Mouse (Mus musculus) embryonic facial prominence, embryonic 15.5 days (tissue): ENCODE results near the gene Mpnd. TPM values are rescaled to one million over a fixed set of nuclear protein-coding genes. Genes with fewer than 3 reads are reported as not detected.

Experiments
- ATAC-seq: fragments of 200-750 bp; cut with Nextera tagmentation; 2 replicates; pipeline ENCODE4 v1.8.0; 2017; ENCODE audit warnings: low read depth, moderate TSS enrichment; ENCODE audit not compliant: insufficient number of reproducible peaks, low FRiP score, low TSS enrichment
- H3K27ac ChIP-seq: fragments of 300-500 bp; sonication (generic); replicated peaks from 2 replicates; pipeline ENCODE4 v1.5.1; 2015; ENCODE audit warnings: mild to moderate bottlenecking, inconsistent platforms
- H3K27me3 ChIP-seq: fragments of 300-500 bp; sonication (generic); 2 replicates; pipeline ENCODE4 v1.6.1; 2015; ENCODE audit warnings: inconsistent platforms
- H3K36me3 ChIP-seq: fragments of 300-500 bp; sonication (generic); 2 replicates; pipeline ENCODE4 v1.6.1; 2015; ENCODE audit warnings: mild to moderate bottlenecking, inconsistent platforms
- H3K4me1 ChIP-seq: fragments of 300-500 bp; sonication (generic); 2 replicates; pipeline ENCODE4 v1.6.1; 2015; ENCODE audit warnings: inconsistent platforms
- H3K4me2 ChIP-seq: fragments of 300-500 bp; sonication (generic); replicated peaks from 2 replicates; pipeline ENCODE4 v1.6.1; 2015; ENCODE audit warnings: mild to moderate bottlenecking, inconsistent platforms
- H3K4me3 ChIP-seq: fragments of 300-500 bp; sonication (generic); replicated peaks from 2 replicates; pipeline ENCODE4 v1.5.1; 2015; ENCODE audit warnings: mild to moderate bottlenecking, inconsistent platforms
- H3K9ac ChIP-seq: fragments of 300-500 bp; sonication (generic); 2 replicates; pipeline ENCODE4 v1.6.1; 2015; ENCODE audit warnings: inconsistent platforms
- H3K9me3 ChIP-seq: fragments of 300-500 bp; sonication (generic); replicated peaks from 2 replicates; pipeline ENCODE4 v1.6.1; 2016; ENCODE audit warnings: inconsistent platforms
- WGBS: fragments of 180-500 bp; shearing (Covaris S2); methylation state at CpG from one replicate; pipeline ENCODE4 v1.1.7; 2015; 5-methylcytosine and 5-hydroxymethylcytosine counted together
- polyA plus RNA-seq: library from polyadenylated mRNA; unstranded; fragments of >200 nt; fragmentation: Nextera tagmentation; extraction: Ambion mirVana; gene quantifications from 2 replicates; pipeline ENCODE4 v1.2.1, GENCODE M21; 2015

Mpnd gene
- polyA plus RNA-seq, 1 experiment from 2014 or later, result 97.2 TPM

DNA sequence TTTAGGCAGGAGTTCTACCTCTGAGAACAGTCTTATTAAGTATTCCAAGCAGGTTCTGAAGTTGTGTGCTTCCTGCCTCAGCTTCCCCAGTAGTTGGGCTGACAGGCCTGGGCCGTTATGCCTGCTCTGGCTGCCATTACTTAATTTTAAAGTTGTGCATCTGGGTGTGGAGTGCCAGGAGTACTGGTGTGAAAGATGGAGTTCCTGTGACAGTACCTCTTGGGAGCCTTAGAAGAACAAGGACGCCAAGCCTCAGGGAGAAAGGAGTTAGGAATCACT lies 4.4 kb downstream of the Mpnd start:
- Histone ChIP-seq H3K4me3 (peak overlapping the region; percentile 67), H3K27ac (0 out of 2 replicates have a peak overlapping the region, but pooled peaks have one; percentile 90), H3K27me3 (no peaks in the 10 kb centered on the region), H3K9me3 (no peaks in the 10 kb centered on the region), H3K9ac (peak overlapping the region; percentile 66), H3K4me1 (peaks cover 31% of the 10 kb centered on the region), H3K4me2 (peak overlapping the region; percentile 99), H3K36me3 (peaks cover 32% of the 10 kb centered on the region)
- ATAC-seq, result no peak
- 33% methylated on average over 2 of the region's 2 CpGs for WGBS

GRCm38 (mm10) chr17:56010255-56010654 lies 4.7 kb downstream of the Mpnd start:
- Histone ChIP-seq H3K4me3 (peak overlapping the region; percentile 67), H3K36me3 (peaks cover 36% of the 10 kb centered on the region), H3K4me2 (peak overlapping the region; percentile 99), H3K27me3 (no peaks in the 10 kb centered on the region), H3K9me3 (no peaks in the 10 kb centered on the region), H3K27ac (peak overlapping the region; percentile 90; the same call in 1 of the 2 replicates), H3K4me1 (peaks cover 31% of the 10 kb centered on the region), H3K9ac (peak overlapping the region; percentile 66)
- WGBS, result 67% methylated on average over 14 of the region's 14 CpGs
- ATAC-seq, result no peak

DNA sequence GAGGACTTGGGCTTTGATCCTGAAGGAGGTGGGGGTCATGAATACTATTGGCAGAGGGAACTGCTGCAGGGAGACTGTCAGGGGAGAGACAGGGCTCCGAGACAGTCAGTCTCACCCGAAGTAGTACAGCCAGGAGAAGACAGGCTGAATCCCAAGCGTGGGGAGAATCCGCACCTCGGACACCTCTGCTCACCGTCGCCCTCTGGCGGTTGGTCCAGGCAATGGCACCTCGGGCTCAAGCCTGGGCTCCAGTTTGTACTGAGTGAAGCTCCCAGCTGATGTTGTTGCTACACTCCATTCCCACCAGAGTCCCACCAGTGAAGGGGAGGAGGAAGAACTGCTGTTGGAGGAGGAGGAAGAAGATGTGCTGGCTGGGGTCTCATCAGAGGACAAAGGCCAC lies 5.2 kb downstream of the Mpnd start:
- 4% methylated on average over 9 of the region's 9 CpGs for WGBS
- H3K27me3 ChIP-seq, result no peaks in the 10 kb centered on the region
- H3K4me1 ChIP-seq, result peaks cover 31% of the 10 kb centered on the region
- H3K4me2 ChIP-seq, result peak overlapping the region; percentile 99
- no peaks in the 10 kb centered on the region for H3K9me3 ChIP-seq
- peak overlapping the region; percentile 67 for H3K4me3 ChIP-seq
- ATAC-seq, result no peak
- H3K27ac ChIP-seq, result no peak overlapping the region
- 0 out of 2 replicates have a peak overlapping the region, but pooled peaks have one; percentile 66 for H3K9ac ChIP-seq
- peaks cover 40% of the 10 kb centered on the region for H3K36me3 ChIP-seq

- peaks cover 47% of the 10 kb centered on the region for H3K36me3 ChIP-seq
- no peak for ATAC-seq
- no peak overlapping the region for H3K4me2 ChIP-seq
- WGBS, result 85% methylated on average over 7 of the region's 7 CpGs
- H3K9ac ChIP-seq, result no peak overlapping the region
- 0 out of 2 replicates have a peak overlapping the region, but pooled peaks have one; percentile 7 for H3K27ac ChIP-seq
- H3K4me1 ChIP-seq, result peaks cover 31% of the 10 kb centered on the region
- no peak overlapping the region for H3K4me3 ChIP-seq
- H3K9me3 ChIP-seq, result no peaks in the 10 kb centered on the region
- no peaks in the 10 kb centered on the region for H3K27me3 ChIP-seq
These were observed 5.9 kb downstream of the Mpnd start for GRCm38 (mm10) chr17:56011441-56011840.

GRCm38 (mm10) chr17:56015293-56015692 lies 9.8 kb downstream of the Mpnd start:
- Histone ChIP-seq H3K27ac (no peak overlapping the region), H3K27me3 (no peaks in the 10 kb centered on the region), H3K4me1 (peaks cover 11% of the 10 kb centered on the region), H3K9ac (no peak overlapping the region), H3K4me3 (no peak overlapping the region), H3K9me3 (no peaks in the 10 kb centered on the region), H3K4me2 (no peak overlapping the region), H3K36me3 (peaks cover 86% of the 10 kb centered on the region)
- ATAC-seq, result no peak
- 89% methylated on average over 9 of the region's 9 CpGs for WGBS

DNA sequence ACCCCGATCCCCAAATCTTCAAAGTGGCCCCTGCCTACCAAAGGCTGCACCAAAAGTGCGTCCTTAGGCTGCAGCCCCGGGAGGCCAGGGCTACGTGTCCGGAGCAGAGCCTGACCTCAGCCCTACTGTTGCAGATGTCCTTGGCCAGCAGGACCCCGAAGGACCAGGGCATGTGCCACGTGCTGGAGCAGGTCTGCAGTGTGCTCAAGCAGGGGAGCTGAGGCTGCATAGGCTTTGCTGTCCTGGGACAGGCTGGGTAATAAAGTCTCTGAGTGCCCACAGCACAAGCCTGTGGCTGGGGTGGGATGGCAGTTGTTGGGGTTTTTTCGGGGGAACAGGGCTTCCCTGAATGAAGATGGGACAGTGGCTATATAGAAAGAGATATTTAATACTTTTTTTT lies 10.9 kb downstream of the Mpnd start:
- Histone ChIP-seq H3K9ac (no peak overlapping the region), H3K27me3 (no peaks in the 10 kb centered on the region), H3K36me3 (peaks cover 85% of the 10 kb centered on the region), H3K4me1 (peaks cover 2% of the 10 kb centered on the region; the same call in 1 of the 2 replicates), H3K27ac (no peak overlapping the region; the same call in 1 of the 2 replicates), H3K4me3 (no peak overlapping the region), H3K4me2 (no peak overlapping the region), H3K9me3 (no peaks in the 10 kb centered on the region)
- no peak for ATAC-seq
- 80% methylated on average over 8 of the region's 8 CpGs for WGBS

DNA sequence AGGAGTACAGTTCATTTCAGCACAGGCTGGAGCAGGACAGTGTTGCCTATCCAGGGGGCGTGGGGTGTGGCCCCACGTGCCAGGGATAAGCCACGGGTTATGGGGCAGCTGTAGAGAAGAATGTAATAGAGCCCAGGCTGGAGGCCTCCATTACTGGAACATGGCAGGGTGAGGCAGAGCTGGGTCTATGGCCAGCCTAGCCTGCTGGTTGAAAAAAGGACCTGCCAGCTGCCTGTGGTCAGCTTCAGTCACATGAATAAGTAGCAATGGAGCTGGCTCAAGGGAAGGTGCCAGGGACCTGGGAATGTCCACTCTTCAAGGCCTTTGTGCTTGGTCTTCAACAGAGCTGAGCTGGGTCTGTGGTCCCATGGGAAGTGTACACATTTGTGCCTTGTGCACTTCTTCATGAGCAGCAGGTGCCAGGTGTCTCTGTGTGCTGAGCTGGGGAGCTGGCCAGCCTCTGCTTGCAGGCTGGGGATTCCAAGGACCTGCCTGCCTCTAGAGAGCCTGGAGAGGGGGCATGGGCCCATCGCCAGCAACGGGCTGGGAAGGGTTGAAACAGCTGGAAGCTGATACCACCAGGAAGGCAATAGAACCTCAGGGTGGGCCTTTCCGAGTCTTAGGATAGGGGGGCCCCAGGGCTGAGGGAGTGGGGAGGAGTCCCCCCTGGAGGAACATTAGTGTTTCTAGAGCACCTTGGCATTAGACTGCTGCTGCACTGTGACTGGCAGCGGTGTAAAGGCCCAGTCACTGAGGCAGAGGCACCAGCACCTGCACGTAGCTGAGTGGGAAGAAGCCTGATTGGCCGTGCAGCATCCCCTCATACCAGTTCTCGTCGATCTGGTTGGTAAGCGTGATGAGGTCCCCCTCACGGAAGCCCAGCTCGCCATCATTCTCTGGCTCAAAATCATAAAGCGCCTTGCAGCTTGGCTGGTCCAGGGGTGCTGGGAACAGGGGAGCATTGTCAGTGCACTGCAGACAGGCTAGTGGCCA lies 11.6 kb downstream of the Mpnd start:
- Histone ChIP-seq H3K4me3 (no peak overlapping the region), H3K4me1 (no peaks in the 10 kb centered on the region; the same call in 1 of the 2 replicates), H3K36me3 (peaks cover 78% of the 10 kb centered on the region), H3K27me3 (no peaks in the 10 kb centered on the region), H3K27ac (no peak overlapping the region; the same call in 1 of the 2 replicates), H3K4me2 (no peak overlapping the region), H3K9ac (no peak overlapping the region), H3K9me3 (no peaks in the 10 kb centered on the region)
- ATAC-seq, result no peak
- WGBS, result 70% methylated on average over 15 of the region's 15 CpGs

DNA sequence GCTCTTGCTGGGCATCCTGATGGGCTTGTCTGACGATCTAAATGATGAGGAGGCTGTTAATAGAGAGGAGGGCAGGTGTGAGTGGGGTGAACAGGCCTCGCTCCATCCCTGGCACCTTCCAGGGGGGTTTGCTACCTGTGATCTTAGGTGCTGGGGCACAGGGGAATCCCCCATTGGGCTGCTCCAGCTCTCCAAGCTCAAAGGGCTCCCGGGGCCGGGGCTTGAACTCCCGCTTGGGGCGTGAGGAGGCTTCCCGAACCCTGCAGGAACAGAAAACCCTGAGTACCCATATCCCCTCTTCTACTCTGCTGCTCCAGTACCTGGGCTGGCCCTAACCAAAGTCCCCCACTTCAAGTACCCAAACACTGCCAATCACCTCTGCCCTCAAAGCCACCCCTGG lies 12.3 kb downstream of the Mpnd start:
- H3K27ac ChIP-seq, result no peak overlapping the region
- peaks cover 78% of the 10 kb centered on the region for H3K36me3 ChIP-seq
- no peak overlapping the region for H3K4me3 ChIP-seq
- no peak for ATAC-seq
- peaks cover 5% of the 10 kb centered on the region for H3K4me1 ChIP-seq
- no peaks in the 10 kb centered on the region for H3K9me3 ChIP-seq
- WGBS, result 90% methylated on average over 7 of the region's 7 CpGs
- no peak overlapping the region for H3K9ac ChIP-seq
- H3K4me2 ChIP-seq, result no peak overlapping the region
- H3K27me3 ChIP-seq, result no peaks in the 10 kb centered on the region

GRCm38 (mm10) chr17:56018347-56019131 lies 13.0 kb downstream of the Mpnd start:
- 67% methylated on average over 20 of the region's 20 CpGs for WGBS
- peaks cover 72% of the 10 kb centered on the region for H3K36me3 ChIP-seq

DNA sequence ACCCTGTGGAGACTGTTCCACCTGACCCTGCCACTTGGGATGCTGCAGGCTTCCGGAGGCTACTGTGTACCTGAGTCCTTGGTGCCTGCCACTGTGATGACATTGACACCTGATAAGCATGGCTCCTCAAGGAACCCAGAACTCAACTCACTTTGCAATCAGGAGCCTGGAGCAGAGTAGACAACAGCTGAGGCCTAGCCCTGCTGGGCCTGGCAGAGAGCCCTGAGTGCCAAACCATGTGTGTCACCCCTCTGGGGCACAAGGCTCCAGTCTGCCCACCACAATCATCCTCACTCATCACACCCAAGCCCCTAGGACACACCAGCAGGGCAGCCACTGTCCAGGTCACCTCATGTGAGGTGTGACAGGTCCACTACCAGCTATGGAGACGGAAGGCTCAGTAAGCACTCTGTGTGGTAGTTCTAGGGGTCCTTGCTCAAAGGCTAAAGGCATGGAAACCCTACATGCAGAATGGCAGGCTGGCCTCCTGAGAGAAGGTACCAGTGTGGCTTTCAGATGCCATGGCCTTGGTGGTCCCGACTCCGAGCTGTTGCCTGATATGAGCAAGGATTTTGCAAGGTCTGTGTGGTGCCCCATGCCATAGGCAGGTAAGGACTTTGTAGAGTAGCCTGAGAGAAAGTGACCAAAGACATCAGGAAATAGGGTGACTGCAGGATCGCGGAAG lies 15.0 kb downstream of the Mpnd start:
- no peak overlapping the region for H3K9ac ChIP-seq
- no peak overlapping the region for H3K4me2 ChIP-seq
- no peaks in the 10 kb centered on the region for H3K9me3 ChIP-seq
- H3K27me3 ChIP-seq, result no peaks in the 10 kb centered on the region
- ATAC-seq, result no peak
- peaks cover 55% of the 10 kb centered on the region for H3K36me3 ChIP-seq
- no peak overlapping the region for H3K27ac ChIP-seq
- peaks cover 26% of the 10 kb centered on the region for H3K4me1 ChIP-seq
- H3K4me3 ChIP-seq, result no peak overlapping the region
- 85% methylated on average over 6 of the region's 6 CpGs for WGBS

More at GRCm38 (mm10) chr17:56018347-56019131, 13.0 kb downstream of the Mpnd start:
- H3K4me1 ChIP-seq, result peaks cover 11% of the 10 kb centered on the region
- no peak overlapping the region for H3K4me3 ChIP-seq
- H3K4me2 ChIP-seq, result no peak overlapping the region
- H3K27me3 ChIP-seq, result no peaks in the 10 kb centered on the region
- H3K9me3 ChIP-seq, result no peaks in the 10 kb centered on the region
- ATAC-seq, result no peak
- H3K9ac ChIP-seq, result no peak overlapping the region
- 0 out of 2 replicates have a peak overlapping the region, but pooled peaks have one; percentile 2 for H3K27ac ChIP-seq
